Mouse (Mus musculus): ENCODE results near the gene Mki67. TPM values are rescaled to one million over a fixed set of nuclear protein-coding genes. Genes with fewer than 3 reads are reported as not detected.
"Not testable (repeated sequence)": the region's sequence is repeated elsewhere in the genome, so short reads cannot be mapped to it uniquely, and the experiment has no call there.

Gene Mki67
- polyA plus RNA-seq, 1 experiment from 2014 or later, result 43.3 TPM

DNA sequence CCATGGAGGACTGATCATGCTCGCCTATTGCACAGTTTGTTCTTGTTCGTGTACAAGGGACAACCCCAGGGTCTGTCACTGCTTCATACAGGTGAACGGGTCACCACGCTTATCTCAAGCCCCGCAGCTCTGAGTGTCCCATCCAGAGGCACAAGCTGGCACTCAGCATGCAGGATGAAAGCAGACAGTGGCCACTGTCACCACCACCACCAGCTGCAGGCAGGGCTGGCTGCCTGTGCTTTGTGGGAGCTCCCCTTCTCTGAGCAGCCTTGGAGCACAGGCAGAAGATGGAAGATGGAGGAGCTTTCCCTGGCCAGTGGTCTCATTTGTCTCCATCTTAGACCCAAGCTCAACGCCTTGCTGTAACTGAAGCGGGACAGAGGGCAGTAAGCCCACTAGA lies 31.2 kb downstream of the Mki67 start:
- Histone ChIP-seq H3K27ac (replicated peaks) (no peak overlapping the region), H3K4me1 (0 out of 2 replicates have a peak, but pooled peaks cover 2% of the 10 kb centered on the region), H3K4me3 (no peak overlapping the region), H3K9me3 (replicated peaks) (no peaks in the 10 kb centered on the region), H3K36me3 (peaks cover 51% of the 10 kb centered on the region), H3K27me3 (ENCODE audit: low read depth, poor library complexity, severe bottlenecking) (no peaks in the 10 kb centered on the region)
- DNase-seq (ENCODE audit: low spot score), result no peak
- 89% methylated on average over 7 of the region's 7 CpGs for WGBS

DNA sequence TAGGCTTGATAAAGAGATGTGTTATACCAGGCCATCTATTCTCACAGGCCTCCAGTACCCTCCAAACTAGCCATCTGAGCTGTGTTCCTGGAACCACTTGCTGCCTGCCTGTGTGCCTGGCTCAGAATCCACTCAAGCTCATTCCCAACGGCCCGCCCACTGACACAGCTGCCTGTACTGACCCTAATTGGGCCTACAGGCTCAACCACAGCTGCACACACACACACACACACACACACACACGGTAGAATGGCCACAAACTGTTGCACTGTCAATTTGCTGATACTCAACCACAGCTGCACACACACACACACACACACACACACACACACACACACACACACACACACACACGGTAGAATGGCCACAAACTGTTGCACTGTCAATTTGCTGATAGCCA lies 32.1 kb downstream of the Mki67 start:
- peaks cover 43% of the 10 kb centered on the region for H3K36me3 ChIP-seq
- not testable (repeated sequence) for H3K9me3 ChIP-seq (replicated peaks); H3K27ac ChIP-seq (replicated peaks); H3K4me1 ChIP-seq; H3K27me3 ChIP-seq (ENCODE audit: low read depth, poor library complexity, severe bottlenecking); H3K4me3 ChIP-seq; DNase-seq (ENCODE audit: low spot score)
- WGBS, result 87% methylated on average over 4 of the region's 4 CpGs

DNA sequence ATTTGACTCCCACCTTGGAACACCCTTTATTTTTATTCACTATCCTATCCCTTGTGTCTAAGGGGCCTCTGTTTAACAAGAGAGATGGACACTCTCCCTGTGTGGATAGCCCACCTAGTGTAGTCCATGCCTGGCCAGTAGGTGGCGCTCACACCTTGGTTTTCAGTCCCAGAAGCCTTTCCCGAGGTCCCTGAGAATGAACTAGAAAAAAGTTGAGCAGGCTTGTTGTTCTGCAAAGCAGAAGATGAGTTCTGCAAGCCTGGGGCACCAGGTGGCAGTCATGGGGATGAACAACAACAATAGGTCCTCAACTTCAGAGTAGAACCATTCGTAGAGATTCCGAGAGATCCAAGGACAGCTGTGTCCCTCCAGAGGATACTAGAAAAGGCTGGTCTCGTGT lies 35.8 kb downstream of the Mki67 start:
- peaks cover 5% of the 10 kb centered on the region for H3K36me3 ChIP-seq
- H3K27me3 ChIP-seq (ENCODE audit: low read depth, poor library complexity, severe bottlenecking), result no peaks in the 10 kb centered on the region
- 0 out of 2 replicates have a peak, but pooled peaks cover 2% of the 10 kb centered on the region for H3K4me1 ChIP-seq
- H3K9me3 ChIP-seq (replicated peaks), result no peaks in the 10 kb centered on the region
- peak; percentile 31 for DNase-seq (ENCODE audit: low spot score)
- 76% methylated on average over 5 of the region's 5 CpGs for WGBS
- no peak overlapping the region for H3K4me3 ChIP-seq
- no peak overlapping the region for H3K27ac ChIP-seq (replicated peaks)

DNA sequence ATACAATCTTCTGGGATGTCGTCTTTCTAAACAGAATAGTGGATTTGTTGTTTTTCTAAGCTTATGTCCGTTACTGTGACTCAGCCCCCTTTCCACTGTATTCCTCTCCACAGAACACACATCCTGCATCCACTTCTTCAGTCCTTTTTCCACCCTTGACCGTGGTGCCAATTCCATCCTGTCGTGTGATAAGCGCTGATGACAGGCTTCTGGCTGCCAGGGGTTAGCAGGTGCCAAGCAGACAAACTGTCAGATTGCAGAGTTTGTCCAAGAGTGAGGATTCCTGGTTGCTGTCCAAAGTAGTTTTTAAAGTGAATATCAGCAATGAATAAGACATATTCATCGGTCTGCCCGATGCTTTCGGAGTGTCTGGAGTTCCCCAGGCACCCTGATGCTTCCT lies 39.4 kb downstream of the Mki67 start:
- Histone ChIP-seq H3K27ac (replicated peaks) (no peak overlapping the region), H3K4me3 (no peak overlapping the region), H3K4me1 (0 out of 2 replicates have a peak, but pooled peaks cover 2% of the 10 kb centered on the region), H3K9me3 (replicated peaks) (no peaks in the 10 kb centered on the region), H3K27me3 (ENCODE audit: low read depth, poor library complexity, severe bottlenecking) (no peaks in the 10 kb centered on the region), H3K36me3 (no peaks in the 10 kb centered on the region)
- no peak for DNase-seq (ENCODE audit: low spot score)
- 88% methylated on average over 8 of the region's 8 CpGs for WGBS

DNA sequence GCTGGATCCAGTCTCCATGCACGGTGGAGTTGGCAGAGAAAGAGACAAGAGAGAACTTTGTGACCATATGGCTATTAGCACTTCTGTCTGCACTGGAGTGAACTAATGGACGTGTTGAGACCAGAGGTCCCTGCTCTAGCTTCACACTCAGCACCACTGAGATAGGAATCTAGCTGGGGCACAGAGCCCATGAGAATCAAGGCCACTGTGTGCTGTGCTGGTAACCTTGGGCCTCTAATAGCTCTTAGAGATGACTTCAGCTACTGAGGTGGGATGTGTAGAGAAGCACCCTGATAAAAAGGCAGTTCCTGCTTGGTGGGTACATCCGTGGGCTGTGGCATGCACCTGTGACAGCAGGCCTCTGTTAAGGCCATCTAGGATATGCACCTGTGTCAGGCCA lies 42.6 kb downstream of the Mki67 start:
- no peaks in the 10 kb centered on the region for H3K27me3 ChIP-seq (ENCODE audit: low read depth, poor library complexity, severe bottlenecking)
- no peaks in the 10 kb centered on the region for H3K36me3 ChIP-seq
- no peak for DNase-seq (ENCODE audit: low spot score)
- H3K4me1 ChIP-seq, result no peaks in the 10 kb centered on the region
- no peaks in the 10 kb centered on the region for H3K9me3 ChIP-seq (replicated peaks)
- H3K4me3 ChIP-seq, result no peak overlapping the region
- no peak overlapping the region for H3K27ac ChIP-seq (replicated peaks)
- 84% methylated on average over 3 of the region's 3 CpGs for WGBS

DNA sequence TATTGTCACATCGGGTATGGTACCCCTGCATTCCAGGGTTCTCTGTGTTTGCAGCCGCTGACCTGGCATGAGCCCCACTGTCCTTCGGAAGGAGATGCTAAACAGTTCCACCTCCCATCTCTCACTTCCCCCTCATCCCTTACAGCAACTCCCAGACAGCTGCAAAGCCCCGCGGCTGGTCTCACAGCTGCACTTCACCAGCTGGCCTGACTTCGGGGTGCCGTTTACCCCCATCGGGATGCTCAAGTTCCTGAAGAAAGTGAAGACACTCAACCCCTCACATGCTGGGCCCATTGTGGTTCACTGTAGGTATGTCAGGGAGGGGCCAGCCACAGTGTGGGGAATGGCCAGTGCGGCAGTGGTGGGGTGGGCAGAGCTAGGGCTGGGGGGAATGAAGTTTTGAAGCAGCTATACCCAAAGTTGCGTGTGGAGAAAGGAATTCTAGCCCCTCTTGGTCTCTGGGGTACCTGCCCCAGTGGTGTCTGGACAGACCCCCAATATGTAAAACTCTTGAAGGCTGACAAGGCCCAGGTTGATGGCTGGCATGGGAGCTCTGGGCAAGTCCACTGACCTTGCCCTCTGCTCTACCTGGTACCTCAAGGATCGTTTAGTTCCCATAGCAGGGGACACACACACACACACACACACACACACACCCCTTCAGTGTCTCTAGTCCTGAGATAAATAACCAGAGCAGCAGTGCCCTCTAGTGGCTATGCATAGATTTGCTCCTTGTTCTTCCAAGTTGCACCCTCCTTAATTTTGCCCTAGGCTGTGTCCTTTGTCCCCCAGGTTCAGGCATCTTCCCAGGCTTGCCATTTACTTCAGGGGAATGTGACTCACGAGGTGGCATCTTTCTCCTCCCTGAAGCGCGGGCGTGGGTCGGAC lies 47.1 kb downstream of the Mki67 start:
- peak; percentile 57 for DNase-seq (ENCODE audit: low spot score)
- Histone ChIP-seq H3K36me3 (no peaks in the 10 kb centered on the region), H3K27ac (replicated peaks) (no peak overlapping the region), H3K4me1 (0 out of 2 replicates have a peak, but pooled peaks cover 5% of the 10 kb centered on the region), H3K9me3 (replicated peaks) (no peaks in the 10 kb centered on the region), H3K27me3 (ENCODE audit: low read depth, poor library complexity, severe bottlenecking) (no peaks in the 10 kb centered on the region), H3K4me3 (no peak overlapping the region)
- WGBS, result 43% methylated on average over 16 of the region's 16 CpGs

DNA sequence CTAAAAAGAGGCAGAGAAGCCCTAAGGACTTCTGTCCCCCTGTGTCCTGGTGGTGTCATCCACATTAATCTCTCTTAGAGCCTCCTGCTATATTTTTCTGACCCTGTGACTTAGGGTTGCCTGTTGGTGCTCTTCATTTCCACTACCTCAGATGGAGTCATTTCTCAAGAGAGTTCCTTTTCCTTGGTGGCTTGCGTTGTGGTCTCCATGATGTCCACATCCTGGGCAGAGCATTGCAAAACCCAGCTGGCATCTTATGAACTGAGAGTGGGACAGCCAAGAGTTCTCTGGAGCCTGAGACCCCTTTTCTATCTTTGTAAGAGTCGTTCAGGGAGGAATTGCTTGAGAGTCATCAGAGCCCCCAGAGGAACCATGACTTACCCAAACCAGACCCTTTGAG lies 49.8 kb downstream of the Mki67 start:
- DNase-seq (ENCODE audit: low spot score), result no peak
- Histone ChIP-seq H3K4me1 (0 out of 2 replicates have a peak, but pooled peaks cover 5% of the 10 kb centered on the region), H3K9me3 (replicated peaks) (no peaks in the 10 kb centered on the region), H3K27me3 (ENCODE audit: low read depth, poor library complexity, severe bottlenecking) (no peaks in the 10 kb centered on the region), H3K4me3 (no peak overlapping the region), H3K36me3 (no peaks in the 10 kb centered on the region), H3K27ac (replicated peaks) (no peak overlapping the region)
- WGBS, result 98% methylated on average over 2 of the region's 2 CpGs

DNA sequence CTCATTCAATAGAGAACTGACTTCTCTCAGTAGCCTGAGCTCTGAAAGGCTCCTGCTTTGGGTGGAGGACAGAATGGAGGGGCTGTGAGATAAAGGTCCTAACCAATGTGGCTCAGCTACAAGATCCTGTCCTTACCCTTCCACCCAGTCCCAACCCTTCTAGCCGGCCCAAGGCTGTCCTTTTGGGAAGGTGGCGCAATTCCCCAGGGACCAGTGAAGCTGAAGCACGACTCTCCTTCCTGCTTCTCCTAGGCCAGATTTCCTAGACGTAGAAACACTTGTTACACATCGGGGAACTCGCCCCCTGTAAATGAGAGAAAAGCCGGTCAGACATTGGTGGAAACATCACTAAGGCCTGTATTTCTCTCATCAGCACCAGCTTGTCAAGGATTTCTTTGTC lies 52.0 kb downstream of the Mki67 start:
- WGBS, result 86% methylated on average over 7 of the region's 7 CpGs
- H3K27ac ChIP-seq (replicated peaks), result no peak overlapping the region
- no peak overlapping the region for H3K4me3 ChIP-seq
- no peaks in the 10 kb centered on the region for H3K36me3 ChIP-seq
- no peaks in the 10 kb centered on the region for H3K27me3 ChIP-seq (ENCODE audit: low read depth, poor library complexity, severe bottlenecking)
- H3K4me1 ChIP-seq, result 0 out of 2 replicates have a peak, but pooled peaks cover 5% of the 10 kb centered on the region
- no peak for DNase-seq (ENCODE audit: low spot score)
- no peaks in the 10 kb centered on the region for H3K9me3 ChIP-seq (replicated peaks)

DNA sequence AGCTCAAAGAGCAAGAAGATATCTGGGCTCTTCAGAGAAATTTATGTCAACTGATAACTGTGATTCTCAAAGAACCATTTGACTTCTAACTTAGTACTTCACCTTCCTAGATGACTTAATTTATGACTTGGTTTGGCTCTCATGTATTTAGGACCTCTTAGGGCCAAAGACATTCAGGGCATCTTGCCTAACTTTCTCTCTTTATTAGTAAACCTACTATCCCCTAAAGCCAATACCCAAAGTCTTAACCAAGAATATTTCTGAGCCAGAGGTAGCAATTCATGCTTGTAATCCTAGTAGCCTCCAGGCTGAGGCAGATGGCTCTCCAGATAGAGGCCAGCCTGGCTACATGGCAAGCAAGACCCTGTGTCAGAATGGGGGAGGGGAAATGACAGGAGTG lies 55.8 kb downstream of the Mki67 start:
- DNase-seq (ENCODE audit: low spot score), result no peak
- no peaks in the 10 kb centered on the region for H3K36me3 ChIP-seq
- H3K27ac ChIP-seq (replicated peaks), result no peak overlapping the region
- no peak overlapping the region for H3K4me3 ChIP-seq
- H3K27me3 ChIP-seq (ENCODE audit: low read depth, poor library complexity, severe bottlenecking), result no peaks in the 10 kb centered on the region
- H3K9me3 ChIP-seq (replicated peaks), result no peaks in the 10 kb centered on the region
- H3K4me1 ChIP-seq, result 0 out of 2 replicates have a peak, but pooled peaks cover 3% of the 10 kb centered on the region

DNA sequence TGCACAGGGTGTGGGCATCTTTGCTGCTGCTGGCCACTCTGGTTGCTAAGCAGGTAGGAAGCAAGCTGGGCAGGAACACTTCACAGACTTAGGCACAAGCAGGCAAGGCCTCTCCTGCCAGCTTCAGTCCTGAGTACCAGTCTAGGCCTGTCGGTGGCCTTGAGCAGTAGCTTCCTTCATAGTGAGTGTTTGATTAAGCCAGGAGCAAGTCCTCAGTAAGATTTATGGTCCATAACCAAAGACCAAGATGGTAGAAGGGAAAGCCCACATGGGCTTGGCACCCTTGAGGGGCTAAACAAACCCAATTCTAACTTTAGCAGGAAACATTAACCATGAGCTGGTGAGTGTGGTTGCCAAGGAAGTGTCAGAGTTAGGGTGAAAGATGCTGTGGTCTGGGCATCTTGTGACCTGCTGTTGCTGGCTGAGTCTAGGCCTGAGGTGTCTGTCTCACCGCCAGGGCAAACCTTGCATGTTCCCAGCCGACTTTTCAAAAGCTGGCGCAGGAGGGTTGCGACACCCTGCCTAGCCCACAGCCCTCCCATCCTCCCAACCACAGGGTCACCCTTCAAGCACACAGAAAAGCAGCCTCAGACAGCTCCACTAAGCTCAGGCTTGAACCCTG lies 56.7 kb downstream of the Mki67 start:
- DNase-seq (ENCODE audit: low spot score), result no peak
- Histone ChIP-seq H3K9me3 (replicated peaks) (no peaks in the 10 kb centered on the region), H3K27me3 (ENCODE audit: low read depth, poor library complexity, severe bottlenecking) (no peaks in the 10 kb centered on the region), H3K4me3 (no peak overlapping the region), H3K36me3 (no peaks in the 10 kb centered on the region), H3K27ac (replicated peaks) (no peak overlapping the region), H3K4me1 (0 out of 2 replicates have a peak, but pooled peaks cover 3% of the 10 kb centered on the region)
- 89% methylated on average over 5 of the region's 5 CpGs for WGBS

DNA sequence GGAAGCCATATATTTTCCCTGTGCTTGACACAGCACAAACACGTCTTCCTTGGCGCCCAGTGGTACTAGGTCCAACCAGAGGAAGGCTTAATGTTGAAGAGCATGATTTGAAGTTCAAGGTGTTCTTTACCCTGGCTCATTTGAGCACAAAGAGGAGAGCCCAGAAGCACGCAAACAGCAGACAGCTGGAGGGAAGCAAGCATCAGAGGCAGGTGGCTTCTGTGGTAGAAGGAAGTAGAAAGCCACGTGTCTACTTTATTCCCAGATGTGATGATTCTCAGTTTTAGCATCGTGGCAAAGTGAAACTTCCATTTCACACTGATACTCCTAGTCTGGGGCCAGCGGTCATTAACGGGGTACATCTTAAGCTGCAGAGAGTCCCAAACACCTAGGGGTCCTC lies 58.0 kb downstream of the Mki67 start:
- no peak overlapping the region for H3K27ac ChIP-seq (replicated peaks)
- H3K27me3 ChIP-seq (ENCODE audit: low read depth, poor library complexity, severe bottlenecking), result no peaks in the 10 kb centered on the region
- H3K4me3 ChIP-seq, result no peak overlapping the region
- no peaks in the 10 kb centered on the region for H3K9me3 ChIP-seq (replicated peaks)
- DNase-seq (ENCODE audit: low spot score), result no peak
- no peaks in the 10 kb centered on the region for H3K36me3 ChIP-seq
- H3K4me1 ChIP-seq, result 0 out of 2 replicates have a peak, but pooled peaks cover 3% of the 10 kb centered on the region
- 91% methylated on average over 7 of the region's 7 CpGs for WGBS

DNA sequence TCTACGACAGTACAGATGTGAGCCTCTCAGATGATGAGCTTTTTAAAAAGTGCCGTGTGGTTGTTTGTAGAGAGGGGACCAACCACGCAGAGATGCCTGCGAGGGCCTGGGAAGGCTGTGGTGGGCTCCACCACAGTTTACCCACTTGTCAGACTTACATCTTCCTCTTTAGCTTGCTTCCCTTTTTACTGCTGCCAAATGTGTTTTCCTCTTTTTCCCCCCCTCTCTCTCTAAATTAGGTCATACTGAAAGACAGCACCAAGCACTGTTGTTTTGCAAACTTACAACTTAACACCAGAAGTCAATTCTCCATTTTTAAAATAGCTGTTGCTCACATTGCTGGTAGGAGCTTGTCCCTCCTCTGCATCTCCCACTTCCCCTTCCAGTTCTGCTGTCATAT lies 61.0 kb downstream of the Mki67 start:
- no peaks in the 10 kb centered on the region for H3K9me3 ChIP-seq (replicated peaks)
- 0 out of 2 replicates have a peak, but pooled peaks cover 3% of the 10 kb centered on the region for H3K4me1 ChIP-seq
- no peaks in the 10 kb centered on the region for H3K36me3 ChIP-seq
- no peak overlapping the region for H3K27ac ChIP-seq (replicated peaks)
- no peaks in the 10 kb centered on the region for H3K27me3 ChIP-seq (ENCODE audit: low read depth, poor library complexity, severe bottlenecking)
- no peak overlapping the region for H3K4me3 ChIP-seq
- no peak for DNase-seq (ENCODE audit: low spot score)
- 92% methylated on average over 4 of the region's 4 CpGs for WGBS

DNA sequence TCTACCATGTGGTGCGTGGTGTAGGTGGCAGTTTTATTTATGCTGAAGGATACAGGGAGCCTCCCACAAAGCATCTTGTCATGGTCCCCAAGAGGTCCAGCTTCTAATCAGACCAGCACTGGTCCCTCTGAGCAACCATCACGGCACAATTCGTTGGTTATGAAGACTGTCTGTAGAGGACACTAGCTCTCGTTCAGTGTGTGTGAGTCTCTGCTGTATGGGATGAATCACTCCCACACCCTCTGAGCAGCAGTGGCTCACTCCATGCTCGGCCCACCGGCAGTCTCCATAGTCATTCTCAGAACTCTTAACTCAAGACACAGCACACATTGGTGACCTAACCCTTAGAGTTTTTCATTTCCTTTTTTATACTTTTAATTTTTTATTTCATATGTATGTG lies 61.9 kb downstream of the Mki67 start:
- no peaks in the 10 kb centered on the region for H3K9me3 ChIP-seq (replicated peaks)
- 0 out of 2 replicates have a peak, but pooled peaks cover 3% of the 10 kb centered on the region for H3K4me1 ChIP-seq
- H3K4me3 ChIP-seq, result no peak overlapping the region
- no peaks in the 10 kb centered on the region for H3K27me3 ChIP-seq (ENCODE audit: low read depth, poor library complexity, severe bottlenecking)
- no peak for DNase-seq (ENCODE audit: low spot score)
- no peak overlapping the region for H3K27ac ChIP-seq (replicated peaks)
- 87% methylated on average over 6 of the region's 6 CpGs for WGBS
- no peaks in the 10 kb centered on the region for H3K36me3 ChIP-seq

Measured in midbrain, embryonic 10.5 days (tissue).